Mouse (Mus musculus) erythroblast, embryonic 14.5 days (primary cell): Measurements from ENCODE around the gene Hibch. TPM values are rescaled to one million over a fixed set of nuclear protein-coding genes. Genes with fewer than 3 reads are reported as not detected.

Source experiments
- H3K27me3 ChIP-seq: 2 replicates; pipeline ENCODE4 v1.6.1; 2012; ENCODE audit warnings: inconsistent platforms; ENCODE audit not compliant: control insufficient read depth
- H3K36me3 ChIP-seq: 2 replicates; pipeline ENCODE4 v1.6.1; 2012; ENCODE audit warnings: mild to moderate bottlenecking, inconsistent platforms; ENCODE audit not compliant: control insufficient read depth
- H3K4me1 ChIP-seq: 2 replicates; pipeline ENCODE4 v1.6.1; 2012; ENCODE audit warnings: inconsistent platforms; ENCODE audit not compliant: control insufficient read depth
- H3K4me3 ChIP-seq: replicated peaks from 2 replicates; pipeline ENCODE3; 2012; ENCODE audit warnings: moderate library complexity, mild to moderate bottlenecking, inconsistent platforms
- H3K9me3 ChIP-seq: 2 replicates; pipeline ENCODE4 v1.6.1; 2012; ENCODE audit warnings: low read length, inconsistent platforms, mixed read lengths; ENCODE audit not compliant: control insufficient read depth
- GATA1 ChIP-seq: IDR thresholded peaks from 2 replicates; pipeline ENCODE4 v1.6.1; 2012; ENCODE audit warnings: low read length, inconsistent platforms, mixed read lengths
- TAL1 ChIP-seq: IDR thresholded peaks from 3 replicates; pipeline ENCODE4 v1.6.1; 2012; ENCODE audit warnings: low read length, inconsistent platforms, mixed read lengths
- polyA plus RNA-seq: library from polyadenylated mRNA; stranded (reverse); fragments of >175 nt; gene quantifications from 2 replicates; pipeline ENCODE4 v1.2.3, GENCODE M21; 2012

Hibch gene
- polyA plus RNA-seq, 1 experiment, result 0.10 TPM

GRCm38 (mm10) chr1:52963097-52963496 is 118.4 kb downstream of the Hibch start:
- no peak overlapping the region for H3K4me3 ChIP-seq
- no peak for TF ChIP-seq TAL1
- TF ChIP-seq GATA1, result no peak
- no peaks in the 10 kb centered on the region for H3K4me1 ChIP-seq
- H3K27me3 ChIP-seq, result no peaks in the 10 kb centered on the region
- no peaks in the 10 kb centered on the region for H3K36me3 ChIP-seq
- no peaks in the 10 kb centered on the region for H3K9me3 ChIP-seq

GRCm38 (mm10) chr1:52964581-52964980 is 119.9 kb downstream of the Hibch start:
- Histone ChIP-seq H3K27me3 (no peaks in the 10 kb centered on the region), H3K9me3 (no peaks in the 10 kb centered on the region), H3K4me1 (no peaks in the 10 kb centered on the region), H3K4me3 (no peak overlapping the region), H3K36me3 (no peaks in the 10 kb centered on the region)
- TF ChIP-seq GATA1 (no peak), TAL1 (no peak)

Other genes starting within 250 kb of the Hibch start
- gene Nemp2, start 214.2 kb upstream of the Hibch start, polyA plus RNA-seq, result 0.04 and 0.07 TPM in 2 replicates
- gene Mfsd6, start 117.5 kb upstream of the Hibch start, polyA plus RNA-seq, result not detected in 2 replicates
- 0.01 TPM in 2 replicates for gene Inpp1, start 27.2 kb upstream of the Hibch start, polyA plus RNA-seq
- 0.01 TPM in 1 of 2 replicates, not detected in the other for gene 1700019D03Rik, start 175.2 kb downstream of the Hibch start, polyA plus RNA-seq
- not detected in 2 replicates for gene Mstn, start 216.7 kb downstream of the Hibch start, polyA plus RNA-seq